Mouse (Mus musculus): ENCODE data around the gene Zfp385b.

The Zfp385b gene

DNA sequence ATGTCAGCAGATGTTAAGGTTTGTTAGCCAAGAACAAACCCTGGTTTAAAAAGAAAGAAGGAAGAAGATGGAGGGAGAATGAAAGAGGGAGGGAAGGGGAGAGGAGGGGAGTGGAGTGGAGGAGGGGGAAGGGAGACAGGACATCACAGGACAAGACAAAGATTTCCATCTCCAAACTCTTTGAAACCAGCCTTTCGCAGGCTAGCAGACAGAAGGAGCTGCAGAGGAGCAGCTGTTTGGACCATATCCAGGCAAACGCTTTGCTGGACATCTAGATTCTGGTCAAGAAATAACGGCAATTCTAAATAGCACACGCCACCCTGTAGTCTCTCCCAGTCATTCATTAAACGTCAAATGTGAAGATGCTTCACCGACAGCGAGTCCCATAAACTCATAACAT lies 38.0 kb downstream of the Zfp385b start:
- DNase-seq, result no peak

DNA sequence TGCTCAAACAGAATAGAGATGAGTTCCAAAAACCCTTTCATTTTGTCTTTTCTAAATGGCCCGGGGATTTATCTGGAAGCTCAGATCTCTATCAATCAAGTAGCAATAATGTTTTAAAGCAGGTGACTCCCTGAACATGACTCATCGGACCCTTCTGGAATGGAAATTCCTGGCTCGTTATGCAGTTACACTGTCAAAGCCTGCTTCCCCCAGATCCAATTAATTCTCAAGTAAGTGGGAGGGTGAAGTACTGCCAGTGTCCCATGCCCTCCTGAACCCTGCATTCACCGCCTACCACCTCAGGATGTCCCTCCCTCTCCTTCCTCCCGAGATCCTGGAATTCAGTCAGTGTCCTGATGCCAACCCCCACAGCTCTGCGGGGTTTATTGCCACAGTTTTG lies 41.7 kb downstream of the Zfp385b start:
- DNase-seq, result no peak

DNA sequence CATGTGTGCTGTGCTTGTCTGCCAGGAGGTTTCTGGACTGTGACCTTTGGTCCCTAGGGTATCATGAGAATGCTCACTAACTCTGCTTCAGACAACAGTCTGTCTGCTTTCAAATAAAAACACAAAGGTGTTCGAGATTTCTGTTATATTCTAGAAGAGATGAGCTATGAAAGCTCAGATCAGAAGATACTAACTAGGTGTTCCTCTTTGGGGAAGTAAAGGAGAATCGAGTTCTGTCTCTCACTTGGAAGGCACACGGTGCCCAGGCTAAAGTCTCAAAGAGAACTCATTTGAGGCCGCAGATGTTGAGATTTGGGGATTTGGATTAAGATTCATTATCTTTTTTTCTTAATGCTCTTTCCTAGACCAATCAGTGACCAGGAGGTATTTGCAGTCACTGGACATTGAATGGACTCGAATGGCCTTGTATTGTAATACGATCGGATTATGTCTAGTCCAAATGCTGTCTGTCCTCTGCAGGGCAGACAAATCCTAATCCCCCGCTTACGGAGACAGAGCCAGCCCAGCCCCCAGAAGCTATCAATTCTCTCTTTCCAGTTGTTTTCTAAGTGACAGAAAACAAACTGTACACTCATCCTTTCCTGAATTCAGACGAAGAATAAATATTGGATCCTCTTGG lies 42.3 kb downstream of the Zfp385b start:
- DNase-seq, result no peak

DNA sequence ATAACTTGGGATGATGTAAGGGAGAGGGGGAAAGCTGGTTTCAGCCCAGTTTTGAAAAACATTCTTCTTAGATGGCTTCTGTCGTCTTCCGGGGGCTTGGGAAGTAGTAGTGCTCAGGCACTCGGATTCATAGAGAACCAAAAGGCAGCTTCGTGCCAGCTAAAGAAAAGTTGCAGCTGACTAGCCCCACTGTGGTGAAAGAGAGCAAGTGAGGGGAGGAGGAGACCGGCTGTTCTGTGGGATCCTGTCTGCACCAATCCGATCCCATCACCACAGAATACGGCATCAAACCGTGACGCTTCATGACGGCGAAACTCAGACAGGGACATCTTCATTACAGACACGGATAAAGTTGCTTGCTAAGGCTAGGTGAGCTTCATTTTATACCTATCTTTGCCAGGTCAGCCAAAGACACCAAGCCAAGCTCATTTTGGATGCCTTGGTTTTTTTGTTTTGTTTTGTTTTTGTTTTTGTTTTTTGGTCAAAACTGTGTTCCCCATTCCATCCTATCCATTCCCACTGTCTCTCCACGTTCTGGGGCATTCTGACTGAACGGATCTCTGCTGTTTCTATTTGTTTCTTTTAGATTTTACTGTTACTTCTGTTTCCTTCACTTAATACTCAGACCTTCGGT lies 44.1 kb downstream of the Zfp385b start:
- no peak for DNase-seq

DNA sequence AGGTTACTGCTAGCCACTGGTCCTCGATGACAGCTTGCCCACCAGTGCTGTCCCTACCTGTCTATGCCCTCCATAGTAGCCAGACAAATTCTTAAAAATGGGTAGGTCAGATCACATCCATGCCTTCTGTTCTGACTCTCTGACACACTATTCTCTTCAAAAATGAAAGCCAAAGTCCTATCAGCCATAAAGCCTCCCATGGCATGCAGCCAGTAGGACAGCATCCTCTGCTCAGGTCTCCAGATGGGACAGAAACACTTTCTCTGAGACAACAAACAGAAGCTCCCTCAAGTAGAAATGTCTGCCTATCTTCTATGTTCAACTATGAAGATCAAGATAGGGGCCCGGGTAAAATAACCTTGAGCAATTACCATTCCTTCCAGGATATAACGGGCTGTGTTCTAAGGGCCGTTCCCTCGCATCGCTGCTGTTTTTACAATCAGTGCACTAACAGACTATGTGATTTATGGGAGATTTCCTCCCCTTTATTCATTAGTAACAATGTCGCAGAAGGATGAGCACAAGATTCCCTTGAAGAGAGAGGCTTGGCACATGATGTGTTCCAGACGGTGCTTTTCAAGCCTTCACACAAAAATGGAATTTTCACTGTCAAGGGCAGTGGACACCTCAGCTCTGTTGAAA lies 49.3 kb downstream of the Zfp385b start:
- no peak for DNase-seq

DNA sequence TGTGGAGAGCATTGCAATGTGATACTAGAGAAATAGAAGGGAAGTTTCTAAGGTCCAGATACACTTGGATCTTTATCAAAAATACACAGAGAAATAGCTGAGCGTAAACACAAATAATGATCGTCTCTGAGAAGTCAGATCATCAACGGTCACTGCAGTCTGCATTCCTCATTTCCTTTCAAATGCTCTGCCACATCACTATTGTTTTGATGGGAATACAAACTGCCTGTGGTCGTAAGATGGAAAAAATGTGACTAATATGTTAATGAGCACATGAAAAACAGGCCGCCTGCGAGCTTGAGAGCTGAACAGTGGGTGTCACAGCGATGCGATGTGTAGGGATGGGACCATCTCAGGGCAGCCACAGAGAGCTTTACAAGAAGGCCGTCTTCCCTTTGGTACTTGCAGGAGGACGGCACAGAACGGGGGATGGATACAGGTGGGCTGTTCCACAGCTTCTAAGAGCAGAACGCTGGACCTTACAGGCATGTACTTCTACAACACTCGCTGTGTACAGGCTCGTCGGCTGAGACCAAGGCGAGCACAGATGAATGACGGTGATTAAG lies 51.0 kb downstream of the Zfp385b start:
- no peak for DNase-seq

DNA sequence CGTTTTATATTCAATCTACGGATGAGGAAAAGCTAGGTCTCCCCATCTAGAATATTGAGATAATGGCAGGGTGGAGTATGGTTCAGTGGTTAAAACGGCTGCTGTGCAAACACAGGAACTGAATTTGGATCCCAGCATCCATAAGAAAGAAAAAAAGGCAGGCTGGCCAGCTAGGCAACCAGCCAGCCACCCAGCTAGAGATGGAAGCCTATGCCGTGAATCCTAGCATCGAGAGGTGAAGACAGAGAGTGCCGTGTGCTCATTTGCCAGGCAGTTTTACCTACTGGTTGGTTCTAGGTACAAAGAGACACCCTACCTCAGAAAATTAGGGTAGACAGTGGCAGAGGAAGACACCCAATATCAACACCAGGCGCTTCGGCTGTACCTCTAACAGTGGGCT lies 57.5 kb downstream of the Zfp385b start:
- no peak for DNase-seq

DNA sequence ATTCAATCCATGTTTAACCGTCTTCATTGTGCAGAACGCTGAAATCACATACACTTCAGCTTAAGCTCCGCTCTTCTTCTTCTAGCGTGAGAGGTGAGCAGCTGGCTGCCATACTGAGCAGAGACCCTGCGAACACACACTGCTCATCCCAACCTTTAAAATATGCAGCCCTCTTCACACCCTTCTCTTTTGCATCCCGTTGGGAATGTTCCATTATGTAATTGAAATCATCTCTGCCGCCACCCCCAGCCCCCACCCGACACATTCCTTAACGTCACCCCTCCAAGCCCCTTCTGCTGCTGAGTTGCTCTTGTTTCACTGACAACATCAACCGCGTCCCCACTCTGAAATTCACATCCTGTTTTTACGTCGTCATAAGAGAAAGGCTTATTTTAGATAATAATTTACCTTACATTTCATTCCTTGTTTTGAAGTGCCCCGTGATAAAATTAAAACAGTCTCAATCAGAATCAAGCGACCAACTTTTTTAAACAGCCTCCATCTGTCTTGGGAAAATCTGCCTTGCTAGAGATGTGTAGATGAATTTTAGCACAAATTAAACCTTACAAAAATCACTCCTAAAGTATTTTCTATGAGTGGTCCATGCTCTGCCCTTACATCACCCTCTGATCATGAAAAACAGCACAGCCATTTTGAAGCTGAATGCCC lies 60.9 kb downstream of the Zfp385b start:
- DNase-seq, result no peak

DNA sequence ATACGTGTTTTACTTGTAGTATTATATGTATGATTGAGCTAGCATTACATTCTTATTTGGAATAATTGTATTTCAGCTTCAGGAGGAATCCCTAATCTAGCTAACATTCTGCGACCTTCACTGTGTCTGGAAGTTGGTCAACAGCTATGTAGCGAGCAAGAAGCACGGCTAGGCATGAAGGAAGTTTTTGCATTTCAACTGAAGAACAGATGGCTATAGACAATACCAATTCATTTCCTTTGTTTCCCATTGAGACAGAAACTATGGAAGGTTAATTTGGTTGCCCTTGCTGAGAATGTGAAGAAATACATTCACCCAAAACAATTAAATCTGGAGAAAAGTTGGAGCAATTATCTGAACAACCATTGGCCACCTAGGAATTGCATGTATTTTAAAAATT lies 66.9 kb downstream of the Zfp385b start:
- no peak for DNase-seq

DNA sequence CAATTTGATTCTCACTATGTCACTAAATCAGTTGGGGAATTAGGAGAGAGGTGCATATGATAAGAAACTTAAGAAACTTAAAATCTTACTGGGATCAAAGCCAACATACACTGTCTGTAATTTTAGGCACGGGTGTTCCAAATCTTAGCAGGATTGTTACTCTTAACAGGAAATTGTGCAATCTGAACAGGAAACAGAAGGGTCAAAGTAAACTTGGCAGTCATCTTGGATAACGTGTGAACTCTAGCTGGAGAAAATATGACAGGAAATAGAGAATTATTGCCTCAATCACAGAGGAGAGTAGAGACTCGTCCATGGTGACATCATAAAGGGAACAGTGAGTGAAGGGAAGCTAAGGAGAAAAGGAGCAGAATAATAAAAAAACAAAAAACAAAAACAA lies 69.8 kb downstream of the Zfp385b start:
- no peak for DNase-seq

DNA sequence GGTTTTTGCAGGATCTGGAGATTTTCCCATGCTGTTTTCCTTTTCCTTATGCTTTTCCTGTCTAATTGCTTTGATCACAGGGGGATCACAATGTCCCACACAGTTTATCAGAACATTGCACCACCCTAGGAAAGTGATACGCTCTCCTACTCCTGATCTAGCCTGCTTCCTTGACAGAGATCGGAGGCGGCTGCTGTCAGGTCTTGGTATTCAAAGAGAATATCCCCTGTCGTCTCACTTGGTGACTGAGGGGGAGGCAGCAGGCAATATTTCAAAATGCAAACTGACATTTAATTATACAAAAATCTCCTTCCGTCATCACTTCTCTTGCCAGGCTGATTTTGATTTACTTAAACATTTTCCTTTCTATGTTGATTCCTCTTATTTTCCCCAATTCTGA lies 73.0 kb downstream of the Zfp385b start:
- no peak for DNase-seq

DNA sequence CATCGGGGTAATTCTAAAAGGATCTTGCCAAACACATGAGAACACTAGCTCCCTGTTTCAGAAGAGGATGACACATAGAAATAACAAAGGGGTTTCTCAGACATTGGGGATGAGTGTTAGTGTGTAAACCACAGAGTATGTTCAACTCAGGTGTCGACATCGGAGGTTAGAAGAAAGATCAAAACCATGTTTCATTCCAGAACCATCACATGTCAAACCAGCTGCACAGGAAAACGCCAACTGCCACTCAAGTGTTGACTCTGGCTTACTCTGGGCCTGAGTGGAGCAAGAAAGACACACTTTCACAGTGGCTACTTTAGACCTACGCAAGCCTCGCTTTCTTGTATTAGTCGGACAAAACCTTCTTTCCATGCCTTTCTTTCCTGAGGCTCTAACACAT lies 74.2 kb downstream of the Zfp385b start:
- no peak for DNase-seq

DNA sequence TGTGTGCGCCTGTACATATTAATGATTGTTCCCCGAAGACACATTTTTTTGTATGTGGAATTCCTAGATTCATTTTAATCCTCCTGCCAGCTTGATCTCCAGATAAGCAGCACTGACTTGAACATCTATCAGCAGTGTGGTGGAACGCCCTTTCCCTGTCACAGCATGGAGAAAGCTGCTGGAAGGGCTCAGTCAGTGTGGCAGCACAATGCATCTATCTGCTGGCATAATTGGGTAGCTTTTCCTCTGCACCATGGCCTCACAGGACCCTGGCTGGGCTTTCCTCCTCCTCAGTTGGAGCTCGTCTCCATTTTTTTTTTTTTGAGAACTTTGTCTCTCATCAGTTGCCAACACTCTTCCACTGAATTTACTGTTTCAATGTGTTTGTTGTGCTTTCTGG lies 77.1 kb downstream of the Zfp385b start:
- DNase-seq, result no peak

DNA sequence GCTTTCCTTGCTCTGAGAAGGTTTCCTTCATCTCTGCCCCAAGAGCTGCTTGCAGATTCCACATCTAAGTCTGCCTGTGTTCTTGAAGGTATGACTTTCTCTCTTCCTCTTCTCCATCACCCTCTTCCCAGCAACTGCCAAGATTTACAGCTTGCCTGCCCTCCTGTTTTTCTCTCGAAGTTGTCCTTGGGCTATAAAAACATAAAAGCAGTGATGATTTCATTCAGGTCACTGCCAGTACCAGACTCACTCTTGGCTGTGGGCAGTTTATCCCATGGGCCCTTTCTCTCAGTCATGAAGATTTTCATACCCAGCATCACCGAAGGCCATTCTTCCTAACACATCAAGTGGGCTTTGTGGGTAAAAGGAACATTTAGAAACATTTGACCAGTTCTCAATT lies 89.2 kb downstream of the Zfp385b start:
- no peak for DNase-seq

DNA sequence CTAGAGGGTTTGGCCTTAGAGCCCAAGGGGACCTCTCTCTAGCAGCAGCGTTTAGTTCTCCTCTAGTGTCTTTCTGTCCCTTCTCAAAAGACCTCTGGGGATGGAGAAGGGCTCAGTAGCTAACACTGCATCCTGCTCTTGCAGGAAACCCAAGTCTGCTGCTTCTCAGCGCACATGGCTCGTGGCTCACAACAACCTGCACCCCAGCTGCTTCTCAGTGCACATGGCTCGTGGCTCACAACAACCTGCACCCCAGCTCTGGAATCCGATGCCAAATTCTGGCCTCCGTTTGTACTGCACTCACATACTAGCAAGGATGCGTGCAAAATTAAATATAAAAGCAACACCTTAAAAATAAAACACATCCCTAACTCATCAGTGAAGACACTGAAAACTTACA lies 92.6 kb downstream of the Zfp385b start:
- DNase-seq, result no peak

DNA sequence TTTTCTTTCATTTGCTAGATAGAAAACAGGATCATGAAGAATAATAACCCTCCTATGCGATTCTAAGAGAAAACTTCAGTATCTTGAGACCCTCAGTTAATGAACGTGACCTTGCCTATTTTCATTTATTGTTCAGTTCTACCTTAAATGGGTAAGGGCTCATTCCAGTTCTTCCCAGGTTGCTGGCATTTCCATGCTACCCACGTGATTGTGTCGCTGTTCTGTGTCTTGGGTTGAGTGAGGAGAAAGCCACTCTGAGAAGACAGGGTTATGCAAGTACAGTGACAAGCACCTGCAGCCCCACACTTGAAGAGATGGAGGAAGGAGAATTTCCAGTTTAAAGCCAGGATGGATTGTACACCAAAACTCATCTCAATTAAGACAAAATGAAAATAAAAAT lies 98.6 kb downstream of the Zfp385b start:
- no peak for DNase-seq

DNA sequence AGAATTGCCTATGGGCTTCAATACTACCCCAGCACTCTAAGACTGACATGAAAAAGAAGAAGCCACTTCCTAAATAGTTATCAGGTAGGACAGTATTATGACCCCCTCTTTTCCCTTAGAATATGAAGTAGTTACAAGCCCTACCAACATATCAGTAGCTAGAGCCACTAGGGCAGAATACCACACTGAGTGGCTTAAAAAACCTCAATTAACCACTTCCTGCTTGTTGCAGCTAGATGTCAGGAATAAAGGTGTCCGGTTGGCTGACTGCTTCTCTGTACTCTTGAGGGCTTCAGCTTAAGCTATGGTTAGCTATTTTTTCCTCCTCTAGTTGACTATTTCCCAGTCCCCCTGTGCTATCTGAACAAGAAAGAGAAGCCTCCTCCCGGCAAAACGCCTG lies 103.1 kb downstream of the Zfp385b start:
- DNase-seq, result no peak

DNA sequence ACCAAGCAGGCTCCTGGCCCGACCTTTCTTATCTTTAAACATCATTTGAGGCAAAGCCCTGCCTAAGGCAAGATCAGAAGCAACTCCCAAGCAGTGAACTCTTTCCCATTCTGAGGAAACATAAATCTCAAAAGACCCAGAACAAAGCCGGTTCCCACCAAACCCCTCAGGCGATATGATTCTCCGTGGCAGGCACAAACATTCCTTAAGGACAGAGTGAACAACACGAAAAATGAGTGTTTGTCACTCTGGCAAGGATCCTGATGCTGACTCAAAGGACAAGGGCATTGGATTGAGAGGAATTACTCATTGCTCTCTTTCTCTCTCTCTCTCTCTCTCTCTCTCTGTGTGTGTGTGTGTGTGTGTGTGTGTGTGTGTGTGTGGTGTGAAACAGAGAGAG lies 105.6 kb downstream of the Zfp385b start:
- no peak for DNase-seq

DNA sequence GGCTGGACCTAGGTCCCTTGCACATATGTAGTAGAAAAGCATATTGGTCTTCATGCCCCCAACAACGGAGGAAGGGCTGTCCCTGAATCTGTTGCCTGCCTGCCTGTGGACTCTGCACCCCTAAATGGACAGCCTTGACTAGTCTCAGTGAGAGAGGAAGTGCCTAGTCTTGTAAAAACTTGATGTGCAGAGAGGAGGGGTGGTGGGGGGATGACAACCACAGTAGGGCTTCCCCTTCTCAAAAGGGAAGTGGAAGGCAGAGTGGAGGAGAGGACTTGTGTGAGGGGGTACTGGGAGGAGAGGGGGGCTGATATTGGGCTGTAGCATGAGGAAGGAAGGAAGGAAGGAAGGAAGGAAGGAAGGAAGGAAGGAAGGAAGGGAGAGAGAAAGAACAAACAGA lies 107.7 kb downstream of the Zfp385b start:
- no peak for DNase-seq

DNA sequence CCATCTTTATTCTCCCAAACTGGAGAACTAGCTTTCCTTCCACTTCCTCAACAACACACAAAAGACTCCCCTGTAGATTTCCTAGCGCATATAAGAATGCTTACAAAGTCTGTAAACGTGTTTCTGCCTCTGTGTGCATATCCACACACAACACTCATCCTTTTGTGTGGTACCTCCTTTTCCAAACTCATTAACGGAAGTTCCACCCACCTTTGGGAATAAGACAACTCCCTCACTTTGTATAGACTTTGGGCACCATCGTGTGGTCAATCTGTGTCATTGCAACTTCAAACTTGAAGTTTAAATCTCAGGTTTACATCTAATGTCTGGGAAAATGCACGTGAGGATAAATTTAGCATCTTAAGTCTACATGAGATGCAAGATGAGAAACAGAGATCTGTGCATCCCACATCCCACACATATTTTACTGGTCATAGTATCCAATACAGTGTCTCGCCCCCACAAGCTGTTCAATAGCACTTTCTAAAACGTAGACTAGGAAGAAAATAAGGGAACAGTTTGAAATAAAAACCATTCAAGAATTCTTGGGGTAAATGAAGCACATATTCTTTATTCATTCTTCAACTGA lies 110.1 kb downstream of the Zfp385b start:
- no peak for DNase-seq

DNA sequence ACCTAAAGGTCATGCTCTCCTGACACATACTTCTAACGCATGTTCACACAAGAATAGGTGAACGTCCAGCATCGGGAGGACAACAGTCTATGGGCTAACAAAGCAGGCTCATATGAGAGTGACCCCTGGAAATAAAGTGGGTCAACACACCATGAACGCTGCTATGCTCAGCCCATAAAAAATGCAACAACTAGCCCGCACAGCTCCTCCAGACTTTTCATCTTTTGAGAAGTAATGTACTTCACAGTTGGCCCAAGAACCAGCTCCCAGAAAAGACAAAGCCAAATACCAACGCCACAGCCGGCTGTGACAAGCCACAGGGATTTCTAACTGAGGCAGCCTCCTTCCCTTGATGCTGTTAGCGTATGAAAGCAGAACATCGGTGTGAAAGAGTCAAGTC lies 112.3 kb downstream of the Zfp385b start:
- DNase-seq, result no peak

DNA sequence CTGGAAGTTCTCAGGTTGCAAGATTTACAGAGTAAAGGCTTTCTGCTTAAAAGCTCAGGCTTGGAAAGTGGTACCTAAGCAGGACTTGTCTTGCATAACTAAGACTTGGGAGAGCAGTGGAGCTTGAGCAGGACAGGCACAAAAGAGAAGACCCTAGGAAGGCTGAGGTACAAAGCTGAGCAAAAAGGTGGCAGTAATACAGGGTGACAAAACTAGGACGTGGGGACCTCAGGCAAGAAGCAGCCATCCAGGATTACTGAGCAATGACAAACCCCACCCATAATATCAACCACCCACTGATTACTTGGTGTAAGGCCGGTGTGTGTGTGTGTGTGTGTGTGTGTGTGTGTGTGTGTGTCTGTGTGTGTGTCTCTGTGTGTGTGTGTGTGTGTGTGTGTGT lies 114.0 kb downstream of the Zfp385b start:
- DNase-seq, result no peak

DNA sequence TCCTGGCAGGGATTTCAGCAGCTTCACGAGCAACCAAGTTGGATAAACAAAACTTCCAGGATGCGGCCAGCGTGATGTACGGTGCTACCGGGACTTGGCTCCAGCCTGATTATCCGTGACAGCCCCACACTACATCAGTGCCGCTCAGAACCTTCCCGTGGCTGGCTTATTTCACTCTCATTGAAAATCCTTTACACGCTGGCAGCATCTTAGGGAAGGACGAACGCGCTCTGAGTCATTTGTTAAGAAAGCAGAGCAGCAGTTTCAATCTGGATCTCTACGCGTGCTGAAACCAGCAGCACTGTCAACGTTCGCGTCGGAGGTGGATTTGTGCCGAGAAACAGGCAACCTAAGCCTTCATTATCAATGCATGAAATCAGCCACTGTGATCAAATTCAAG lies 116.4 kb downstream of the Zfp385b start:
- no peak for DNase-seq

DNA sequence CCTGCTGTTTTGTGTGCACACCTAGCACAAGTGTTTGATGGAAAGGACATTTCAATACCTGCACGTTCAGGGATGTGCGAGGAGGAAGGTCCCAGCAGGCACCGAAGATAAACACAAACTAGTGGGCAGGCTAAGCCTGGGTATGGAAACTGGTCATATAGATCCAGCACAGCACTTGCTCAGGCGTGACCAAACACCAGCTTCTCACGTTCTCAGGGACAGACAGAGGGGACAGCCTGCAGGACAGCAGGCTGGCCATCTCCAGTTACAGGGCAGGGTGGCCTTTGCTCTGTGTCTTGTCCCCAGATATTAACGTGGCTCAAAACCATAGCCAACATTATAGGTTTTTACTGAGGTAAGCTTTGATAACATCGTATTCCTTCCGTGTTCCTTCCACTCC lies 128.3 kb downstream of the Zfp385b start:
- DNase-seq, result no peak

All from thymus, postnatal 14 days (tissue).